Mouse (Mus musculus) lung, postnatal 0 days (tissue): ENCODE data around the gene Znrf1. TPM values are rescaled to one million over a fixed set of nuclear protein-coding genes. Genes with fewer than 3 reads are reported as not detected.

Experiments used
- ATAC-seq: fragments of 200-750 bp; cut with Nextera tagmentation; 2 replicates; pipeline ENCODE4 v1.8.0; 2017; ENCODE audit warnings: moderate library complexity
- DNase-seq: peaks from one replicate; pipeline ENCODE4 v3.0.0-alpha.2; 2016; ENCODE audit warnings: low spot score
- H3K27ac ChIP-seq: fragments of 300-500 bp; sonication (generic); 2 replicates; pipeline ENCODE4 v1.5.1; 2014; ENCODE audit warnings: antibody characterized with exemption, mild to moderate bottlenecking, low read length, mixed read lengths
- H3K27me3 ChIP-seq: fragments of 300-500 bp; sonication (generic); replicated peaks from 2 replicates; pipeline ENCODE4 v1.6.1; 2014; ENCODE audit warnings: low read length, mixed read lengths; ENCODE audit not compliant: insufficient read depth
- H3K36me3 ChIP-seq: fragments of 300-500 bp; sonication (generic); 2 replicates; pipeline ENCODE4 v1.6.1; 2014; ENCODE audit warnings: low read length, mixed read lengths; ENCODE audit not compliant: insufficient read depth
- H3K4me1 ChIP-seq: fragments of 300-500 bp; sonication (generic); 2 replicates; pipeline ENCODE4 v1.6.1; 2014; ENCODE audit warnings: antibody characterized with exemption, low read depth, low read length, mixed read lengths; ENCODE audit not compliant: insufficient read depth
- H3K4me2 ChIP-seq: fragments of 300-500 bp; sonication (generic); replicated peaks from 2 replicates; pipeline ENCODE4 v1.6.1; 2014; ENCODE audit warnings: low read depth, mild to moderate bottlenecking, low read length, moderate library complexity, mixed read lengths
- H3K4me3 ChIP-seq: fragments of 300-500 bp; sonication (generic); 2 replicates; pipeline ENCODE4 v1.5.1; 2014; ENCODE audit warnings: low read depth, low read length
- H3K9ac ChIP-seq: fragments of 300-500 bp; sonication (generic); replicated peaks from 2 replicates; pipeline ENCODE4 v1.6.1; 2014; ENCODE audit warnings: low read depth, mild to moderate bottlenecking
- H3K9me3 ChIP-seq: fragments of 300-500 bp; sonication (generic); 2 replicates; pipeline ENCODE4 v1.6.1; 2016; ENCODE audit warnings: low read length, mixed read lengths
- CTCF ChIP-seq: IDR thresholded peaks from 2 replicates; pipeline ENCODE4 v1.5.1; 2016; ENCODE audit warnings: antibody characterized with exemption, mild to moderate bottlenecking
- EP300 ChIP-seq: IDR thresholded peaks from 2 replicates; pipeline ENCODE4 v1.6.1; 2016; ENCODE audit warnings: antibody characterized with exemption, mild to moderate bottlenecking, control low read depth
- WGBS: fragments of 180-500 bp; shearing (Covaris S2); extraction: QIAGEN DNeasy Blood & Tissue Kit; methylation state at CpG from one replicate; pipeline ENCODE4 v1.1.7; 2014; 5-methylcytosine and 5-hydroxymethylcytosine counted together
- polyA plus RNA-seq: library from polyadenylated mRNA; unstranded; fragments of >200 nt; fragmentation: Nextera tagmentation; extraction: Ambion mirVana; gene quantifications from 2 replicates; pipeline ENCODE4 v1.2.1, GENCODE M21; 2015

Znrf1 gene
- polyA plus RNA-seq, 1 experiment from 2014 or later, result 24.5 TPM

DNA sequence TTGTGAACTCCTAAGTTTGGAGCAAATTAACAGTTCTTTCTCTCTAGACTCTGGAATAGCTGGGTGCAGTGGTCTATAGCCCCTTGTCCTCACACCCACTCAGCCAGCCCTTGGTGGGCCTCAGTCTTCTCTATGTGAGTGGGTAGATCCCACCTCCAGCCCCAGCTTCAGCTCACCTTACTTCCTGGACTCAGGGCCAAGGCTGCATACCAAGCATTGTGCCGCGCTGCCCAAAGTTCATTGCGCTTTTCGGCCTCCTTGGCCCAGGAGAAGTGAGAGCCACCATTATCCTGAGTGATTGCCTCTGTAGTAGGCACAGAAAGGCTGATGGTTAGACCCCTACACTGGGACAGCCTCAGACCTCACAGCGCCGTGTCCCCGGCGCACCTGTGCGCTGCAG is 92.0 kb downstream of the Znrf1 start:
- WGBS, result 96% methylated on average over 9 of the region's 9 CpGs
- H3K27ac ChIP-seq, result no peak overlapping the region
- no peaks in the 10 kb centered on the region for H3K36me3 ChIP-seq
- H3K4me1 ChIP-seq, result peaks cover 10% of the 10 kb centered on the region; the same call in 1 of the 2 replicates
- H3K9me3 ChIP-seq, result no peaks in the 10 kb centered on the region
- DNase-seq, result no peak
- ATAC-seq, result no peak
- TF ChIP-seq EP300, result no peak
- TF ChIP-seq CTCF, result no peak
- H3K27me3 ChIP-seq, result no peaks in the 10 kb centered on the region
- no peak overlapping the region for H3K9ac ChIP-seq
- H3K4me2 ChIP-seq, result no peak overlapping the region
- H3K4me3 ChIP-seq, result no peak overlapping the region

DNA sequence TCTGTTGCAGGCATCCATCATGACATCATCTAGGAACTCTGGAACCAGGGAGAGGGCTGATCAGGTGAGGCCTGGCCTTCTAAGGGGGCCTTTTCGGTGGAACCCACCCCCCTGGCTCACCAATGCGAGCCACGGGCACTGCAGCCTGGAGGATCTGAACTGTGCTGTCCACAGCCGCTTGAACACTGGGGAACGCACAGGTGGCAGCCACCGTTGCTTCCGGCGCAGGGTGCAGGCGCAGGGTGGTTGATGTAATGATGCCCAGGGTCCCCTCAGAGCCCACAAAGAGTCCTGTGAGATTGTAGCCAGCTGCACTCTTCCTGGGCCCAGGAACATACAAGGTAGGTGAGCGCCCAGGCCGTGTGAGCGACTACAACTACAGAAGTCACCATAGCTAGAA is 92.5 kb downstream of the Znrf1 start:
- no peak for ATAC-seq

DNA sequence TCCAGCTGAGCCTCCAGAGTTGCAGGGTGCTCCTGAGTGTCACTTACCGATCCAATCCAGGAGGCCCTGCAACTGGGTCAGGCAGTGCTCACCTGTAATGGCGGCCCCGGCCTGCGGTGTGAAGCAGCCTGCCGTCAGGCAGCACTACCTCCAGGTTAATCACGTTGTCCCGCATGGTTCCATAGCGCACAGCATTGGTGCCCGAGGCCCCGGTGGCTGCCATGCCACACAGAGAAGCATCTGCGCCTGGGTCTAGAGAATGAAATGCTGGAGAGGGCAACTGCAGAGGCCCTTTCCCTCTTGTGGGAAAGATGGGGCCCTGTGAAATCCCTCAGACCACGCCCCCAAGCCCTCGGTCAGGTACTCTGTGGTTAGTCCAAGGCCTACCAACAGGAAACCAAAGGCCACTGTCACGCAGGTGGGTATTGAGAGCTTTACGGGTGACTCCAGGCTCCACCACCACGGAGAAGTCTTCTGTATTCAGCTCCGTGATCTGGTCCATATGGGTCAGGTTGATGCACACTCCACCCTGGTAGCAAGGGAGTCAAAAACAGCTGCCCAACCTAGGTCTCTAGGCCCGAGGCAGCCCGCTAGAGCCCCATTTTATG is 93.1 kb downstream of the Znrf1 start:
- TF ChIP-seq CTCF, result no peak
- no peak for TF ChIP-seq EP300
- H3K4me3 ChIP-seq, result no peak overlapping the region
- no peaks in the 10 kb centered on the region for H3K36me3 ChIP-seq
- H3K27ac ChIP-seq, result no peak overlapping the region
- 84% methylated on average over 19 of the region's 19 CpGs for WGBS
- no peak overlapping the region for H3K4me2 ChIP-seq
- no peak overlapping the region for H3K9ac ChIP-seq
- ATAC-seq (no peak), DNase-seq (no peak)
- H3K4me1 ChIP-seq, result peaks cover 10% of the 10 kb centered on the region; the same call in 1 of the 2 replicates
- H3K9me3 ChIP-seq, result no peaks in the 10 kb centered on the region
- no peaks in the 10 kb centered on the region for H3K27me3 ChIP-seq

More for the DNA sequence above, 92.5 kb downstream of the Znrf1 start:
- Histone ChIP-seq H3K27me3 (no peaks in the 10 kb centered on the region), H3K4me1 (peaks cover 10% of the 10 kb centered on the region; the same call in 1 of the 2 replicates), H3K9ac (no peak overlapping the region), H3K9me3 (no peaks in the 10 kb centered on the region), H3K36me3 (no peaks in the 10 kb centered on the region), H3K27ac (no peak overlapping the region), H3K4me3 (no peak overlapping the region), H3K4me2 (no peak overlapping the region)
- no peak for DNase-seq
- 93% methylated on average over 12 of the region's 12 CpGs for WGBS
- TF ChIP-seq CTCF, result no peak

DNA sequence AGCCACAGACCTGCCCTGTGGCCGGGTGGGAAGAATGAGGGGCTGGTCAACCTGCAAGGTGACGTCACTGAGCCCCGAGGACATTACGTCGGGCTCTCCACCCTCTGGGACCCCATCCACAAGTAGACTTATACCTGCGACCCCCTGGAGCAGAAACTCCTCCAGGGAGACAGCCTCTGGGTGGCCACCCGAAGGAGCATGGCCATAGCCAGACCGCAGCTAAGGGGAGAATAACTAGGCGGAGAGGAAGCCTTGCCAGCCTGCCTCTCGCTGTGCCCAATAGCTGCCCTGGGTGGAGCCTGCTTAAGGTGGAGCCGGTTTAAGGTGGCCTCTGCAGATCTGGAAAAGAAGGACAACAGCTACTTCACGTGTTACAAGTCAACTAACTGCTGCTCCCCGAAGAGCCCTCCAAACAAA is 94.2 kb downstream of the Znrf1 start, which contains the start of gene Ldhd:
TSS of gene Ldhd (minus strand) at position 270 of the 417 bp plus-strand sequence.
- DNase-seq (peak; percentile 64), ATAC-seq (peak; percentile 85)
- TF ChIP-seq EP300 (no peak), CTCF (no peak)
- H3K27ac ChIP-seq, result no peak within 1 kb of the TSS
- 23% methylated on average over 13 of the region's 13 CpGs for WGBS
- no peaks in the 10 kb centered on the region for H3K9me3 ChIP-seq
- peaks cover 10% of the 10 kb centered on the region; the same call in 1 of the 2 replicates for H3K4me1 ChIP-seq
- 0 out of 2 replicates have a peak within 1 kb of the TSS, but pooled peaks have one; percentile 39 for H3K9ac ChIP-seq
- no peaks in the 10 kb centered on the region for H3K27me3 ChIP-seq
- no peaks in the 10 kb centered on the region for H3K36me3 ChIP-seq
- H3K4me3 ChIP-seq, result peak within 1 kb of the TSS; percentile 35
- peak within 1 kb of the TSS; percentile 60 for H3K4me2 ChIP-seq

DNA sequence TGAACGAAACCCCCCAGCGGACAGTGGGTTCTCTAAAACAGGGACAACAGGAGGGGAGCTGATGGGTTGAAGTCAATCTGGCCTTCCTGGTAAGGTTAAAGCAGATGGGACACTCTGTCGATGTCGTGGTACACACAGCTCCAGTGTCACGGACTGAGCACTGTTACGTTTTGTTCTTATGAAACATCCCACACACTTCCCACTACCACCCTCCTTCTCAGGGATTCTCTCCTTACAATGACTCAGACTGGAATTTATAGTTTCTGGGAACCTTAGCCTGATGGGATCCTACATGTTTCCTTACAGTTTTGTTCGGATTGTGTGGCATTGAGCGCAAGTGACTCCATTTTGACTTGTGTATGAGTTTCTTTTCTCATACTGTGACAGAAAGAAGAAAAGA is 95.7 kb downstream of the Znrf1 start:
- no peak overlapping the region for H3K9ac ChIP-seq

DNA sequence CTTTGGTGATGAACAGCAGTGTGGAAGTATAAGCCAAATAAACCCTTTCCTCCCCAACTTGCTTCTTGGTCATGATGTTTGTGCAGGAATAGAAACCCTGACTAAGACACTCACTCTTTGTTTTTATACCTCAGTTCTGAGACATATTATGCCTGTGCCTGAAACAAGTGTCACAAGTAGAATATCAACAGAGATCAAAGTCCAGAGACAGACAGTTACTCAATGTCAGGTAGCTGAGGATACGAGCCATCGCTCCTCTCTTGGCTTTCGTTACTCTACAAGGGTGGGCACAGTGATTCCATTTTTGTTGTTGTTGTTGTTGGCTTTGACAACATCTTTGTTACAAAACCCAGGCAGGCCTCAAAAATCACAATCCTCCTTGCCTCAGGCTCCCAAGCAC is 97.1 kb downstream of the Znrf1 start:
- ATAC-seq, result no peak
- TF ChIP-seq CTCF (no peak), EP300 (no peak)
- H3K4me2 ChIP-seq, result no peak overlapping the region
- DNase-seq, result no peak
- H3K9me3 ChIP-seq, result no peaks in the 10 kb centered on the region
- 0 out of 2 replicates have a peak, but pooled peaks cover 3% of the 10 kb centered on the region for H3K4me1 ChIP-seq
- no peak overlapping the region for H3K27ac ChIP-seq
- no peak overlapping the region for H3K4me3 ChIP-seq
- H3K9ac ChIP-seq, result no peak overlapping the region
- 91% methylated on average over 3 of the region's 3 CpGs for WGBS
- H3K27me3 ChIP-seq, result no peaks in the 10 kb centered on the region
- H3K36me3 ChIP-seq, result no peaks in the 10 kb centered on the region

More for the DNA sequence above, 95.7 kb downstream of the Znrf1 start:
- H3K27me3 ChIP-seq, result no peaks in the 10 kb centered on the region
- 90% methylated on average over 8 of the region's 8 CpGs for WGBS
- H3K9me3 ChIP-seq, result no peaks in the 10 kb centered on the region
- H3K4me3 ChIP-seq, result no peak overlapping the region
- DNase-seq (no peak), ATAC-seq (no peak)
- no peaks in the 10 kb centered on the region for H3K36me3 ChIP-seq
- no peak for TF ChIP-seq EP300
- TF ChIP-seq CTCF, result no peak
- 0 out of 2 replicates have a peak, but pooled peaks cover 3% of the 10 kb centered on the region for H3K4me1 ChIP-seq
- no peak overlapping the region for H3K4me2 ChIP-seq
- H3K27ac ChIP-seq, result no peak overlapping the region
